Mouse (Mus musculus) gastrocnemius, postnatal 25 days (tissue): ENCODE data around the gene Fry. TPM values are rescaled to one million over a fixed set of nuclear protein-coding genes. Genes with fewer than 3 reads are reported as not detected.

Experiments
- DNase-seq: peaks from one replicate; pipeline ENCODE4 v3.0.0; 2022
- total RNA-seq, 2 experiments: library from RNA; stranded (reverse); gene quantifications; 1 replicate in 1 of 2; 2 replicates in 1 of 2; pipeline ENCODE4 v1.2.3; 2021

The Fry gene
- total RNA-seq, 2 experiments from 2014 or later = 75.1 to 87.6 TPM

DNA sequence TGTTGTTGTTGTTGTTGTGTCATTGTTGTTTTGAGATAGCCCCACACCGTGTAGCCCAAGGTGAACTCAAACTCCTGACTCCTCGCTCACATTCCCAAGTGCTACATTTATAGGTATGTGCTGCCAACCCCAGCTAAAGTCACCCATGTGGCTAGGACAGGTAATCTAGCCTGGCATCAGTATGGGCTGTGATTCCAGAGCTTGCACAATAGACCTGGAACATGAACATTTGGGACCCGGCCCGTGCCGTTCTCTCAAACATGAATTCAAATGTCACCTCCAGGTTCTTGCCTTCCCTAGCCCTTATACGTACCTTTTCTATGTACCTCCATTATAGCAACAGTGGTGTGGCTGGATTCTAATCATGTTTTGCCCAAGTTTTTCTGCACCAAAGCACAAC, 156.9 kb downstream of the Fry start:
- no peak for DNase-seq

GRCm38 (mm10) chr5:150276611-150277010, 158.2 kb downstream of the Fry start:
- DNase-seq = no peak

- DNase-seq = no peak
These were observed 160.9 kb downstream of the Fry start for GRCm38 (mm10) chr5:150279387-150279786.

DNA sequence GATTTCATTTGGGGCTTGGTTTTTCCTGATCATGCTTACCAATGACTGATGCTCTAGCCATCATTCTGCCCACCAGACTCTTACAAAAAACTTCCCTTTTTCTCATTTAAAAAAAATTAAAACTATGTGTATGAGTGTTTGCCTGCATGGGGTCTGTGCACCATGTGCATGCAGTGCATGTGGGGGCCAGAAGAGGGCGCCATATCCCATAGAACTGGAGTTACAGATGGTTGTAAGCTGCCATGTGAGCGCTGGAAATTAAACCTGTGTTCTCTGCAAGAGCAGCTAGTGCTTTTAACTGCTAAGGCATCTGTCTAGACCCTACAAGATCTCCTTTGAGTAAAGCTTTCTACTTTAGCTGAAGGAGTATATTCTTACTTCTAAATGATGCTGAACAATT, 162.6 kb downstream of the Fry start:
- no peak for DNase-seq

DNA sequence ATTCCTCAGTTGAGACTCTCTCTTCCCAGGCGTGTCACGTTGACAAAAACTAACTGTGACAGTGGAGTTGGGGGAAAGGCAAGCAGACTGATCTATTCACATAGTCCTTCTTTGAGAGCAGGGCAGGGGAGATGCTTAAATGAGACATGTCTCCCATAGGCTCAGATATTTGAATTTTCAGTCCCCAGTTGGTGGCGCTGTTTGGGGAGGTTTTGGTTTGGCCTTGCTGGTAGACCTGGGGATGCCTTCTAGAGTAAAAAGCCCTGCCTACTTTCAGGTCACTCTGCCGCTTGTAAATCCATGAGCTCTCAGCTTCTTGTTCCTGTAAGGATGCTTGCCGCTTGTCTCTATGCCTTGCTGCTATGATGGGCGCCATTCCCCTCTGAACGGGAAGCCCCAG, 163.6 kb downstream of the Fry start:
- no peak for DNase-seq

DNA sequence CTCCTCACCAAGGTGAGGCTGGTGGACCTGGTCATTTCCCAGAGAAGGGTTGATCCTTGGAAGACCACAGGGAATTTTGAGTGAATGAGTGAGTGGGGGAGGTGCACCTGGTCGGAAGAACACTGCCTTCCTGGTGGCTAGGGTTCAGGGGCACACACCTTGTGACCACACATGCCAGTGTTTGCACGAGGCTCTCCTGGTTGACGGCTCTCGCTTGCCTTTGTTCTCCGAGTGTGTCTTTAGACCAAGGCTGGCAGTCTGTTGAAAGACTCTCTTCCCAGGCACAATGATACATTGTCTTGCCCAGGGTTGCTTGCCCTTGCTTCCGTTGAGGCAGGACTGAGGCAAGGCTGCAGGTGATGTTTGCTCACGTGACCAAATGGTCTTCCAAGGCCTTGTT, 169.5 kb downstream of the Fry start:
- no peak for DNase-seq

- DNase-seq = no peak
These were observed 171.2 kb downstream of the Fry start for GRCm38 (mm10) chr5:150289611-150290010.

- no peak for DNase-seq
These were observed 172.2 kb downstream of the Fry start for GRCm38 (mm10) chr5:150290494-150291199.

- DNase-seq = no peak
These were observed 172.8 kb downstream of the Fry start for GRCm38 (mm10) chr5:150291216-150291615.

- DNase-seq = no peak
These were observed 173.7 kb downstream of the Fry start for GRCm38 (mm10) chr5:150292186-150292585.

DNA sequence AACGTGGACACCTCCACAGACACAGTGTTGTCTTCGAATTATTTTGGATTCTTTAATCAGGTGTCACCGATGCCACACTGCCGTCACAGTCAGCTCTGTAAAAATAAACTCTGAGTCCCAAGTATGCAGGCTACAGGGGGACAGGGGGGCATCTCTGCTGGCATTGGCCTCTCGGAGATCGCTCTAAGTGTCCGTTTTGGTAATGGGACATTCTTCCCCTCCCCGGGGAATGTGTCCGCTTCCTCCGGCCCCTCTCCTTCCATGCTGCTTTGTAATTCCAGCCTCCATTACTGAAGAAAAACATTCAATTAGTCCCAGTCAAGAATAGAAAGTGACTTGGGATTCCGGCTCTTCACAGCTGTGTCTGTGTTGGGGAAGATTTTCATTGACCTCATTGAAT, 175.9 kb downstream of the Fry start:
- no peak for DNase-seq

DNA sequence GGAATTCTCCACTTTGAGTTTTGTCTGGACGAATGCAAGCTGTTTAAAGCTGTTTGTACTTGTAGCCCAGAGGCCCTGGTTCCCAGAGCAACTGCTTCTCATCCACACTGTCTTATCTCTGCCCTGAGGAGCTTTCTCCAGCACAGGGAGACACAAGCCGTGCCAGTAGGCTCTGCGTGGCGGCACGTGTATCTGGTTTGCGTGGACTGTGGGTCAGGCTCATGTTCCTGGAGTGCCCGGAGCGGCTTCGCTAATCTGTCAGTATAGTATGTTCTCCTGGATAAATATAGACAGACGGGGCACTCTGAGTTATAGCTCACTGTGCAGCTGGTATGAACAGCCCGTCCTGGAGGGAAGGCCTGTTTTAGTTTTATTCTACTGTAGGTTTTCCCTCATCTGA, 176.7 kb downstream of the Fry start:
- peak; percentile 71 for DNase-seq

DNA sequence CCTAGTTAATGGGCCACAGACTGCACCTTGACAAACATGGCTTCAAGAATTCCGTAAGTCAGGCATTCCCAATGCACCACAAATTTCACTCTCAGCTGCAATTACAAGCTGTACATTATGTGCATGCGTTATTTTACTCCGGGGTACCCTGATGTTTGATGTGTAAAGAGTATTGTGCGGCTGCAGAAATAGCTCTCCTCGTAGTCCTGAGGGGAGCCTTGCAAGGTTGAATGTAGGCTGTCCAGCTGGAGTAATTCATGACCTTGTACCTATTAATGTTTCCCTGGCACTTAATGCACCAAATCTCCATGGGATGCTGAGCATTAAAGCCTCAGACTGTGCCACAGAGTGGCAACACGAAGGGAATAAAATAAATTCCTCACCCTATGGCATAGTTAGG, 180.5 kb downstream of the Fry start:
- no peak for DNase-seq

DNA sequence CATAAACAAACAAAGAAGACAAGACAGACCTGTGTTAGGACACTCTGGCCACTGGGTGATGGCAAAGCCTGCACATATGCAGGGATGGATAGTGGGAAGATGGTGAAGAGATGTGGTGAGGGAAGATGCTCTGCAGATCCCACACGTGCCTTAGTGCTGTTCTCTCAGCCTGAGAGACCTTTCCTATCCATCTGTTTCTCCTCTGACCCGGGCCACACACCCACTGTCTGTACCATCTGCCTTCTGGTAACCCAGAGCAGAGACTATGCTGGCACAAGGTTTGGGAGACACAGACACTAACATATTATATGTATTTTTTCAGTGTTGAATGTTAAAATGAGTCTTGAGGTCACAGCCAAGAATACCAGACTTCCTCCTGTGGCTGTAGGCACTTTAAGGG, 183.7 kb downstream of the Fry start:
- DNase-seq = no peak

DNA sequence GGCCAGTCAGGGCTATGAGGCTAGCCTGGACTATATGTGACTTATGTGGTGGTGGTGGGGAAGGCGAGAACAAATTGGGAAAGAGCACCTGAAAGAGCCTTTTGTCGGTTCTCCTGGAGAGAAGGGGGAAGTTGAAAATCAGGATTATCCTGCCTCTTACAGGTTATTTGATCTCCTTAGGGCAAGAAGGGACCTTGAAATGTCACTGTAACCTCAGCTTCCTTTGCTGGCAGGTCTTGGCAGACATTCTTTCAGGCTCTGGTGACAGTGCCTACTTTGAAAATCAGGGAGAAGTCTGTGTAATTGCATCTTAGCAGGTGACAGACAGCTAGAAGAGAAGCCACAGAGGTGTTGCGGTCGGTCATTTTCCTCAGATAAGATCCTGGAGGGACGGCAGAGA, 184.6 kb downstream of the Fry start:
- no peak for DNase-seq

- no peak for DNase-seq
These were observed 188.1 kb downstream of the Fry start for GRCm38 (mm10) chr5:150306497-150306896.

DNA sequence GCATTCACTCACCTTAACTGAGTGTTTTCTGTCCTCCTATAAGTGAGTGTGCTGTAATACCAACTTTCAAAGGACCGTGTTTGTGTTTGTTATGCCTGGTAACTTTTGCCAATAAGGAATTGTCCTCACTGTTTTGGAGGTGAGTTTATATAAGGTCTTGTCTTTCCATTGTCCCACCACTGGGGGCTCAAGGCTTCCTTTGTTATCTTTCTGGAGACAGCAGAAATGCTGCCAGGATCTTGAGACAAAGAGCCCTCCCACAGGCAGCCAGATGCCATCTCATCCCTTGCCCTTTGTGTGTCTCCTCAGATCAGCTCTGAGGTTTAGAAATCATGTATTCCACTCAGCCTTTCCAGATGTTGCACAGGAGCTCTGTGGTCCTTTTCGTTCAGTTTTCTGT, 194.8 kb downstream of the Fry start:
- no peak for DNase-seq

DNA sequence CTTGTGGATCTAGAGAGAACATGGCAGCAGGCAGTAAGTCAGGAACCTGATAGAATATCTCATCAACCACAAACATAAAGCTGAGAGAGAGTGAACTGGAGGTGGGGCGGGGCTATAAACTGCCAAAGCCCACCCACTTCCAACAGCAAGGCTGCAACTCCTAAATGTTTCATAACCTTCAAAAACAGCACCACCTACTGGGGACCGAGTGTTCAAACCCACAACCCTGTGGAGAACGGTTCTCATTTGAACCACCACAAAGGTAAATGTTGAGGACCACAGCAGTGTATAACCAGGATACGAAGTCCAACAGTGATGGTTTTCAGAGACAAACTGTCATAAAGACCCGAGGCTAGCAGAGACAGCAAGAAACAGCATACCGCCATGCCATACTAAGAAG, 196.1 kb downstream of the Fry start:
- DNase-seq = no peak

- DNase-seq = no peak
These were observed 207.0 kb downstream of the Fry start for GRCm38 (mm10) chr5:150325411-150325810.

- DNase-seq = peak; percentile 24
These were observed 210.2 kb downstream of the Fry start for GRCm38 (mm10) chr5:150328686-150329085.

DNA sequence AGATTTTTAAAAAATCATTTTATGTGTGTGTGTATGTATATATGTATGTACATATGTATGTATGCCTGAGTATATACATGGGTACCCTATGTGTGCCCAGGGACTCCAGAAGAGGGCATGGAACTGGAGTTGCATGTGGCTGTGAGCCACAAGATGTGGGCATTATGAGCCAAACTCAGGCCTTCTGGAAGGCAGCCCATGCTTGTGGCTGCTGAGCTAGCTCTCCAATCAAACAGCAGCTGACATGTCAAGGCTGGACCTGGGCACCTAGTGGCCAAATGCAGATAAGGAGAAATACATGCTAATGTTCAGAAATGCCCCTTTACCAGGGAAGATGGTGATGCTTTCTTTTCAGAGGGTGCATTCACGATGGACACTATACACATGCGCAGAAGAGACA, 213.4 kb downstream of the Fry start:
- DNase-seq = peak; percentile 53

DNA sequence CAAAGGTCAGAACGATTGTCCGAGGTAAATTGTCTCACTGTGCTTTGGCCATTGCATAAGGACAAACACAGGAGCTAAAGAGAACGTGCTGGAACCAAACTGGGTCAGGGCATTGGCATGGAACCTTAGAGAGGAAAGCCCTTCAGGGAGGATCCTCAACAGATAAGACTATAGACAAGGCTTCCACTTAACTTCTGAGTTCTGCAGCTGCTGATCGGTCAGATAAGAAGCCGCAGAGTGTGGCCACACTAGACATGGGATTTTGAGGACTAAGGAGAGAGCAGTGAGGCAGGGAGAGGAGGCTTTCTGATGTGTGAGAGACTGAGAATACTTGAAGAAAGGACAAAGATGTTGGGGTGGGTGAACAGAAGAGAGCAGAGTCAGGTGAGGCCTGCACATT, 214.4 kb downstream of the Fry start:
- no peak for DNase-seq

GRCm38 (mm10) chr5:150333328-150333731, 214.9 kb downstream of the Fry start:
- no peak for DNase-seq

DNA sequence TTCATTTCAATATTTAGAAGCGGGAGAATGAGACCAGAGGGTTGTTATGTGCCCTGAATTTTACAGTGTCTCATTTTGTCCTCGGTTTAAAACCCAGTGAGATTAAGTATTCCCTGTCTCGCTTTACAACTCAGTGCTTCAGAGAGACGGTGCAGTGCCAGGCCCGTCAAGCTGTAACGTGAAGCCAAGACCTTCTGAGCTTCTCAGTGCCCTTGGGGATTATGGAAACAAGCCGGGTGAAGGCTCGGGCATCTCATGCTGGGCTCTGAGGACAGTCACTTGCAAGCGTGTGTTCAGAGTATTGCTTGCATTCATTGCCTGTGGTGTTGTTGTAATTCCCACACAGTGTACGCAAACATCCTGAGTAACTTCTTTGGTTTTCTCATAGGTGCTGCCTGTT, 218.0 kb downstream of the Fry start:
- peak; percentile 67 for DNase-seq

DNA sequence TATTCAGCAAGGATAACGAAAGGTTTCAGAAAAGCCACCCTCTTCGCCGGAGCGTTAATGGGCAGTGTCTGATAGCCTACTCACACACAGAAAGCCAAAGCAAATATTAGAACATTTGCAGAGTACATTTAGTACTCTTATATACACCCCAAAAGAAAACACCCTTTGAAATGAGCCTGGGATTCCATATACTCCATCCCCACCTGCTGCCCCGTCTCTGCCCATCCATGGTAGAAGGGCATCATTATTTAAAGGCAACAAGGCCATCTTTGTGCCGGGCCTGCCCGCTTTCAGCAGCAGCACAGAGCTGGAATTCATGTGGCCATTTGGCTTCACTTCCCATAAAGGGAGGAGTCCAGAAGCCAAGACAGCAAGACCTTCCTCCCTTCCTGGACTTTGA, 219.3 kb downstream of the Fry start:
- DNase-seq = no peak
